Mouse (Mus musculus) bone marrow macrophage, adult 2 months (primary cell): ENCODE results near the gene Gm40193. TPM values are rescaled to one million over a fixed set of nuclear protein-coding genes. Genes with fewer than 3 reads are reported as not detected.

Experiments
- H3K27ac ChIP-seq: 2 replicates; pipeline ENCODE4 v1.5.1; 2012; ENCODE audit warnings: low read depth, low read length; ENCODE audit not compliant: insufficient read depth
- H3K4me1 ChIP-seq: 2 replicates; pipeline ENCODE4 v1.6.1; 2012; ENCODE audit warnings: low read length; ENCODE audit not compliant: control insufficient read depth, insufficient read depth
- H3K4me3 ChIP-seq: 2 replicates; pipeline ENCODE4 v1.5.1; 2012; ENCODE audit warnings: mild to moderate bottlenecking, low read length, moderate library complexity; ENCODE audit not compliant: insufficient read depth
- CTCF ChIP-seq: IDR thresholded peaks from 2 replicates; pipeline ENCODE4 v1.5.1; 2012; ENCODE audit warnings: low read depth, mild to moderate bottlenecking, low read length, moderate library complexity
- POLR2A ChIP-seq: IDR thresholded peaks from 2 replicates; pipeline ENCODE4 v1.6.1; 2012; ENCODE audit warnings: mild to moderate bottlenecking, low read depth, low read length, borderline replicate concordance
- polyA plus RNA-seq: library from polyadenylated mRNA; stranded (reverse); fragments of >200 nt; gene quantifications from 2 replicates; pipeline ENCODE4 v1.2.4, GENCODE M21; 2012; ENCODE audit not compliant: missing spikeins, insufficient read depth, insufficient read length

Gm40193 gene
- polyA plus RNA-seq, 1 experiment: not detected

GRCm38 (mm10) chr11:70485498-70485897 is 47.2 kb downstream of the Gm40193 start:
- H3K27ac ChIP-seq: no peak overlapping the region
- peaks cover 47% of the 10 kb centered on the region for H3K4me1 ChIP-seq
- TF ChIP-seq POLR2A (no peak), CTCF (no peak)
- no peak overlapping the region for H3K4me3 ChIP-seq

Other genes starting within 250 kb of the Gm40193 start
- not detected in 2 replicates for gene Alox12e, start 210.3 kb downstream of the Gm40193 start, polyA plus RNA-seq
- 0.46 TPM in 1 of 2 replicates, not detected in the other for gene Alox15, start 180.9 kb downstream of the Gm40193 start, polyA plus RNA-seq
- 19.3 and 21.2 TPM in 2 replicates for gene Pelp1, start 122.9 kb downstream of the Gm40193 start, polyA plus RNA-seq
- gene Arrb2, start 100.3 kb downstream of the Gm40193 start, polyA plus RNA-seq: 520 and 549 TPM in 2 replicates
- 40.5 and 41.6 TPM in 2 replicates for gene Med11, start 81.0 kb downstream of the Gm40193 start, polyA plus RNA-seq
- 21.7 and 23.7 TPM in 2 replicates for gene Zmynd15, start 73.5 kb downstream of the Gm40193 start, polyA plus RNA-seq
- 434 and 456 TPM in 2 replicates for gene Cxcl16, start 73.0 kb downstream of the Gm40193 start, polyA plus RNA-seq
- gene Tm4sf5, start 27.7 kb downstream of the Gm40193 start, polyA plus RNA-seq: 4.3 TPM in 2 replicates
- not detected in 2 replicates for gene Vmo1, start 18.3 kb downstream of the Gm40193 start, polyA plus RNA-seq
- gene Gltpd2, start 13.7 kb downstream of the Gm40193 start, polyA plus RNA-seq: not detected in 2 replicates
- 141 and 151 TPM in 2 replicates for gene Psmb6, start 7.6 kb downstream of the Gm40193 start, polyA plus RNA-seq
- gene Pld2, start 7.1 kb upstream of the Gm40193 start, polyA plus RNA-seq: 58.4 and 60.9 TPM in 2 replicates
- 139 and 151 TPM in 2 replicates for gene Mink1, start 29.9 kb upstream of the Gm40193 start, polyA plus RNA-seq
- not detected in 2 replicates for gene 4930544D05Rik, start 82.9 kb upstream of the Gm40193 start, polyA plus RNA-seq
- gene Chrne, start 86.3 kb upstream of the Gm40193 start, polyA plus RNA-seq: not detected in 2 replicates
- gene Gp1ba, start 106.2 kb upstream of the Gm40193 start, polyA plus RNA-seq: not detected in 2 replicates
- 70.1 and 76.6 TPM in 2 replicates for gene Rnf167, start 114.3 kb upstream of the Gm40193 start, polyA plus RNA-seq
- gene Slc25a11, start 114.5 kb upstream of the Gm40193 start, polyA plus RNA-seq: 99.9 and 110 TPM in 2 replicates
- gene Pfn1, start 121.7 kb upstream of the Gm40193 start, polyA plus RNA-seq: 1,781 and 1,801 TPM in 2 replicates
- gene Eno3, start 124.3 kb upstream of the Gm40193 start, polyA plus RNA-seq: 4.7 and 7.4 TPM in 2 replicates
- gene Spag7, start 136.5 kb upstream of the Gm40193 start, polyA plus RNA-seq: 86.8 and 101 TPM in 2 replicates
- 71.4 and 84.6 TPM in 2 replicates for gene Camta2, start 155.2 kb upstream of the Gm40193 start, polyA plus RNA-seq
- 1.7 TPM in 1 of 2 replicates, not detected in the other for gene Inca1, start 167.2 kb upstream of the Gm40193 start, polyA plus RNA-seq
- 56.2 and 57.9 TPM in 2 replicates for gene Kif1c, start 167.6 kb upstream of the Gm40193 start, polyA plus RNA-seq
- 2.7 and 3.3 TPM in 2 replicates for gene Zfp3, start 231.3 kb upstream of the Gm40193 start, polyA plus RNA-seq